Comparison of ENCODE assay signal across 13 mouse cellular contexts in the genomic region with DNA sequence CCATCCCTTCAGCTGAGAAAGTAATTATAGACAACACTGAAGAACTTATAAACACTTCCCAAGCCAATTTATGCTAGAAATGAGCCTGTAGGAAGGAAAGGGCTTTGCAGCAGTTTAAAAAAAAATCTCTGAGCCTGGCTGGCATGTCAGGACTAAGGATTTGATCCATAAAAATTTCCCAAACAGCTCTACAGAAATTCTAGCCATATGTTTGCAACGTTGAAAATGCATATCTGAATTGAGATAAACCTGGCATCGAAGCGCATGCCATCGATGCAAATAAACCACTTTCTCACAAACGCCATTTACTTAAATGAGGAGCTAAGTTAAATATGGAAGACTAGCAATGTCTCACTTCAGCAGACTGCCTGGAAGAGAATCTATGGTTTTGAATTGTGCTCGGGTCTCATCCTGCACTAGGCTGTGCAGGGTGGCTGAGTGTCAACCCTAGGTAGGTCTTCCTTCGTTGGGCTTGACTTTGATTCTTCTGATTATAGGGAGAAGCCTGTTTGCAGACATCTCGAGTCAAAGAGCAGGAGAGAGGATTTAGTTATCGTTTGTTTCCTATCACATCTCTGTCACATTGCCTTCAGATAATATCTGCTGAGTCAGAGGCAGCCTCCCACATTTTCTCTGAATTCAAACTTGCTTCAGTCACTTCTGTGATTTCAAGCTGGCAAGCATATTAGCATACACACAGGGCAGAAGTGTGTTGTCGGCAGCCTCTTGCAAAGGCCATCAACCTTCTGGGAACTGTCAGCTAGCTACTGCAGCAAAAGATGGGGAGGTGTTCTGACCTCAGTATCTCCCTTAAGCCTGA.
DNase-seq lines count a peak whose midpoint lies in the region.
"Had no signal": no experiment of that assay in that cellular context is flagged by ENCODE, and none has a peak within 500 bp of the region (broad histone marks: within the 10 kb centered on the region; RNA-seq: fewer than 3 reads in every experiment).

No protein-coding gene starts in this region.

- peak; percentile 35 to 70 for DNase-seq in layer of hippocampus, adult 18-20 months (ENCODE audit: low spot score in 2 of 2)
- DNase-seq in layer of hippocampus, postnatal 10 days (ENCODE audit: low spot score in 2 of 2) = no peak
- DNase-seq in frontal cortex, adult 2 months (ENCODE audit: extremely low spot score in 1 of 2, low spot score in 1 of 2) = peak; percentile 56 to 62
- peak; percentile 34 to 52 for DNase-seq in left cerebral cortex, postnatal 14 days (ENCODE audit: low spot score in 2 of 2)
- peak; percentile 79 for DNase-seq in telencephalon, adult 2 months (ENCODE audit: low read depth, low spot score)
- DNase-seq in urinary bladder, adult 2 months (ENCODE audit: low spot score) = no peak
- DNase-seq in ovary, adult 18-20 months (ENCODE audit: low spot score) = no peak
- DNase-seq: adrenal gland, postnatal 14 days; cerebellum, adult 11 months; heart, postnatal 4 days; kidney, adult 9 months; liver, embryonic 13.5 days; thymus, postnatal 4 days had no signal

- intact Hi-C loops in left cerebral cortex, postnatal 14 days (cut with DNase I) = no loop called here

Comparison
In these comparisons a context has a peak if more than half of its experiments do, and no peak if none do; other contexts are left out.
1. DNase-seq: peak in layer of hippocampus, adult 18-20 months (2 of 2), frontal cortex, adult 2 months (2 of 2), left cerebral cortex, postnatal 14 days (2 of 2) and telencephalon, adult 2 months (single experiment); none in layer of hippocampus, postnatal 10 days (0 of 2), urinary bladder, adult 2 months (single experiment) and ovary, adult 18-20 months (single experiment).